Mouse (Mus musculus) embryonic facial prominence, embryonic 12.5 days (tissue): Measurements from ENCODE around the gene Wars. TPM values are rescaled to one million over a fixed set of nuclear protein-coding genes. Genes with fewer than 3 reads are reported as not detected.

Experiments used
- ATAC-seq: fragments of 200-750 bp; cut with Nextera tagmentation; 2 replicates; pipeline ENCODE4 v1.8.0; 2017; ENCODE audit not compliant: insufficient number of reproducible peaks, insufficient read depth, low FRiP score, low TSS enrichment
- H3K27ac ChIP-seq: fragments of 300-500 bp; sonication (generic); 2 replicates; pipeline ENCODE4 v1.5.1; 2016; ENCODE audit warnings: mild to moderate bottlenecking
- H3K27me3 ChIP-seq: fragments of 300-500 bp; sonication (generic); 2 replicates; pipeline ENCODE4 v1.6.1; 2016; ENCODE audit warnings: mild to moderate bottlenecking, moderate library complexity
- H3K36me3 ChIP-seq: fragments of 300-500 bp; sonication (generic); 2 replicates; pipeline ENCODE4 v1.6.1; 2016; ENCODE audit warnings: mild to moderate bottlenecking
- H3K4me1 ChIP-seq: fragments of 300-500 bp; sonication (generic); 2 replicates; pipeline ENCODE4 v1.6.1; 2016
- H3K4me2 ChIP-seq: fragments of 300-500 bp; sonication (generic); replicated peaks from 2 replicates; pipeline ENCODE4 v1.6.1; 2016; ENCODE audit warnings: mild to moderate bottlenecking, moderate library complexity
- H3K4me3 ChIP-seq: fragments of 300-500 bp; sonication (generic); 2 replicates; pipeline ENCODE4 v1.5.1; 2016; ENCODE audit warnings: mild to moderate bottlenecking
- H3K9ac ChIP-seq: fragments of 300-500 bp; sonication (generic); 2 replicates; pipeline ENCODE4 v1.6.1; 2016; ENCODE audit warnings: mild to moderate bottlenecking, moderate library complexity
- H3K9me3 ChIP-seq: fragments of 300-500 bp; sonication (generic); 2 replicates; pipeline ENCODE4 v1.6.1; 2016; ENCODE audit warnings: mild to moderate bottlenecking, moderate library complexity
- WGBS: fragments of 180-500 bp; shearing (Covaris S2); methylation state at CpG from one replicate; pipeline ENCODE4 v1.1.7; 2016; 5-methylcytosine and 5-hydroxymethylcytosine counted together
- polyA plus RNA-seq: library from polyadenylated mRNA; unstranded; fragments of >200 nt; fragmentation: Nextera tagmentation; extraction: Ambion mirVana; gene quantifications from 2 replicates; pipeline ENCODE4 v1.2.1, GENCODE M21; 2016

The Wars gene
- polyA plus RNA-seq, result 97.5 and 98.1 TPM in 2 replicates

DNA sequence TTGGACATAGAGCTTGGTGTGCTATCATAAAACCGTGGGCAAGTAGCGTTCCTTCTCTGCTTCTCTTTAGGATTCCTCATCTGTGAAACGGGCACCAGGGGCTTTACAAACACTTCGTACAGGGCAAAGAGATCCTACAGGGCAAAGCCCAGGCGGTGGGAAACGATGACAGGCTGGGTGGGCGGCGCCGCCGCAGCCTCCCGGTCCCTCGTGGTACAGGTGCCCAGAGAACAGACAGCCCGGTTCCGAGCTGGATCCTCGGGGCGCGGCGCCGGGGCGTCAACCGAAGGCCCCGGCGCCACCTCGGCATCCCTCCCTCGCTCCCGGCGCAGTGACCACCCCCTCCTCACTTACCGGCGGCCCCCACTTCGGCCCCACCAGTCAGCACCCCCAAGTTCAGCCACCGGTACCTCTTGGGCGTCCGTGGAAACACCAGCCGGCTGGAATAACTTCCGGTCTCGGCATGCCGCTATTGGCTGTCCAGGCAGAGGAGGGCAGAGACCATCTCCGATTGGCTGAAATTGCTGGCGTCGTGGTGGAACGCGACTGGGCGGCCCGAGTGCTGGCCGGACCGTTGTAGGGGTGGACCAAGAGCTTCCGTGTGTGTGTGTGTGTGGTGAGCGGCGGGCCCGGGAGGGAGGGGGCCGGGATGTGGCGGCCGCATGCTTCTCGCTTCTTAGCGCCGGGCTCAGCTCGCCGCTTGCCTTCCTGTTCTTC lies at the start of gene Wars:
Wars (minus strand) TSS at position 460 of the 717 bp plus-strand sequence.
- H3K4me1 ChIP-seq, result peaks cover 19% of the 10 kb centered on the region
- H3K9me3 ChIP-seq, result no peaks in the 10 kb centered on the region
- peak within 1 kb of the TSS; percentile 92 for H3K4me3 ChIP-seq
- under 1% methylated on average over 57 of the region's 58 CpGs for WGBS
- H3K9ac ChIP-seq, result peak within 1 kb of the TSS; percentile 74
- peaks cover 15% of the 10 kb centered on the region; the same call in 1 of the 2 replicates for H3K36me3 ChIP-seq
- peak; percentile 99 for ATAC-seq
- no peak within 1 kb of the TSS for H3K27ac ChIP-seq
- H3K27me3 ChIP-seq, result no peaks in the 10 kb centered on the region
- peak within 1 kb of the TSS; percentile 92 for H3K4me2 ChIP-seq

GRCm38 (mm10) chr12:108942203-108942923 lies 48.4 kb upstream of the Wars start:
- 78% methylated on average over 14 of the region's 14 CpGs for WGBS
- Histone ChIP-seq H3K4me2 (no peak overlapping the region), H3K36me3 (no peaks in the 10 kb centered on the region), H3K4me1 (no peaks in the 10 kb centered on the region), H3K27ac (no peak overlapping the region), H3K27me3 (no peaks in the 10 kb centered on the region), H3K9me3 (no peaks in the 10 kb centered on the region), H3K4me3 (no peak overlapping the region), H3K9ac (no peak overlapping the region)
- ATAC-seq, result no peak

GRCm38 (mm10) chr12:108941282-108941681 lies 47.3 kb upstream of the Wars start:
- ATAC-seq, result no peak
- Histone ChIP-seq H3K9ac (no peak overlapping the region), H3K4me1 (no peaks in the 10 kb centered on the region), H3K9me3 (no peaks in the 10 kb centered on the region), H3K27ac (no peak overlapping the region), H3K36me3 (no peaks in the 10 kb centered on the region), H3K4me2 (no peak overlapping the region), H3K27me3 (no peaks in the 10 kb centered on the region), H3K4me3 (no peak overlapping the region)
- 59% methylated on average over 2 of the region's 2 CpGs for WGBS

DNA sequence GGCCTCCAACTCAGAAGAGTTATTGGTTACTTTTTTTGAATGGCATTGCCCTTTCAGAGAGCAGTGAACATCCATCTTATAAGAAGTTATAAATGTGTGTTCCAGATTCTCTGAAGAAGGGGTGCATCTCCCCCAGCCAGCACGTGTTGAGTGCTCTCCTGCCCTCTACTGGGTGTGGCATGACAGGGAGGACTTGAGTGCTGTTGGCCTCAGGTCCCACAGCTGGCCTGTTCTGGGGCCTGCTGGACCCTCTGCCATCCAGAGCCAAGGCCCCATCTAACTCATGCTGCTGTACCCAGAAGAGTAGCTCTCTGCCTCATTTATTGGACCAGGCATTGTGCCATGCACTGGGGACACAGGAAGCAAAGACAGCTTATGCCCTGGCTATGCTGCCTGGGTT lies 46.3 kb upstream of the Wars start:
- H3K4me2 ChIP-seq, result no peak overlapping the region
- H3K4me1 ChIP-seq, result no peaks in the 10 kb centered on the region
- H3K36me3 ChIP-seq, result no peaks in the 10 kb centered on the region
- WGBS, result 59% methylated on average over 1 of the region's 1 CpGs
- H3K27me3 ChIP-seq, result no peaks in the 10 kb centered on the region
- no peak for ATAC-seq
- H3K27ac ChIP-seq, result no peak overlapping the region
- no peak overlapping the region for H3K9ac ChIP-seq
- no peak overlapping the region for H3K4me3 ChIP-seq
- no peaks in the 10 kb centered on the region for H3K9me3 ChIP-seq

DNA sequence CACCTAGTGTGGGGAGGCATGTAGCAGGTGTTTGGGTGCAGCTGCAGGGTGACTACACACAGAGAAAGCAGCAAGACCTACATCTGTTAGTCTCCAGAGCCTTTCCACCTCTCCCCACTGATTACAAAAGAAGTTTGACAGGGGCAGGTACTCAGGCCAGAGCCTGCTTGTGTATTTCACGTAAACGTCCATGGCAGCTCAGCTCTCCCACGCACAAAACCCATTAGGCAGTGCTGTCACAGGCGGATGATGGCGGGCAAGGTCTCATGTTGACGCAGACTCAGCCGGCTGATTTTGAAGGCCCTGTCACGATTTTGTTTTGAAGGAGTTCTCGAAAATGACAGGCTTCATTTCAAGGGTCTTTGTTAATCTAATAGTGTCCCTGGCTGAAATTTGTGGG lies 45.3 kb upstream of the Wars start:
- no peaks in the 10 kb centered on the region for H3K9me3 ChIP-seq
- 78% methylated on average over 9 of the region's 9 CpGs for WGBS
- H3K27ac ChIP-seq, result no peak overlapping the region
- H3K4me1 ChIP-seq, result no peaks in the 10 kb centered on the region
- H3K27me3 ChIP-seq, result no peaks in the 10 kb centered on the region
- no peak overlapping the region for H3K9ac ChIP-seq
- no peak for ATAC-seq
- H3K4me2 ChIP-seq, result no peak overlapping the region
- no peaks in the 10 kb centered on the region for H3K36me3 ChIP-seq
- H3K4me3 ChIP-seq, result no peak overlapping the region

DNA sequence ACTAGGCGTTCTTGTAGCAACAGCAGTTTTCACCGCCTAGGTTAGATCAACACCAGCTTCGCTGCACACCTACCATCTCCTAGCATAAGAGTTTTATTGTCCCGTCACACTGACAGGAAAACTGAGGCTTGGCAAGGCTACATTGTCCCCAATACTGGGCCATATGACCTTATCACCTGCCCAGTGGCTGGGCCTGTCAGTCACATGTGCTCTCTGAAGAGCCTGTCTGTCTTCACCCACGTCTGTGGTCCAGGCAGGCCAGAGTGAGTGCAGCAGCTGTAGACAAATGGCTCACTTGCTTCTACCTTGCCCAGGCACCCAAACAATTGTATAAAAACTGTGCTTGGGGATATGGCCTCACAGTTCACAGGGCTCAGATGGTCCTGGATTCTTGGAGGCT lies 44.9 kb upstream of the Wars start:
- no peak overlapping the region for H3K4me2 ChIP-seq
- no peak overlapping the region for H3K4me3 ChIP-seq
- H3K9ac ChIP-seq, result no peak overlapping the region
- H3K27me3 ChIP-seq, result no peaks in the 10 kb centered on the region
- H3K9me3 ChIP-seq, result no peaks in the 10 kb centered on the region
- no peak for ATAC-seq
- WGBS, result 81% methylated on average over 5 of the region's 5 CpGs
- no peak overlapping the region for H3K27ac ChIP-seq
- H3K36me3 ChIP-seq, result no peaks in the 10 kb centered on the region
- H3K4me1 ChIP-seq, result no peaks in the 10 kb centered on the region

GRCm38 (mm10) chr12:108937506-108937905 lies 43.5 kb upstream of the Wars start:
- Histone ChIP-seq H3K27me3 (no peaks in the 10 kb centered on the region), H3K9ac (no peak overlapping the region), H3K4me2 (no peak overlapping the region), H3K4me1 (no peaks in the 10 kb centered on the region; the same call in 1 of the 2 replicates), H3K4me3 (no peak overlapping the region), H3K9me3 (no peaks in the 10 kb centered on the region), H3K27ac (no peak overlapping the region), H3K36me3 (no peaks in the 10 kb centered on the region)
- 80% methylated on average over 4 of the region's 4 CpGs for WGBS
- ATAC-seq, result no peak

DNA sequence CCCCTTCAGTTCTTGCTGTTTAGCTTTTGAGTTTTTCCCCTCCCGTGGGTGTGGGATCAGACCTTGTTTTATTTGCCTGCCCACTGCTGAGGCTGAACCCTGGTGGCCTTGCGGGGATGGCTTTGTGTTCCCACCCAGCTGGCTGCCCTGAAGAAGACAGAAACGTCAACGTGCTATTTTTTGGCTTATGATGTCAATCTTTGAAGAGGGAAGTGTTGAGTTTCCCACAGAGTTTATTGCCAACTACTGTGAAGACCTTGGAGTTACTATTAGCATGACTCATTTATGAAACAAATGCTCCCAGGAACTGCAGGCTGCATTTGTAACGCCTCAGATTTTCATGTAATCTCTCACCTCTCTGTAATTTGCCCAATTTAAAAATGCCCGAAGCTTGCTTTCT lies 42.9 kb upstream of the Wars start:
- no peaks in the 10 kb centered on the region for H3K27me3 ChIP-seq
- no peak overlapping the region for H3K4me2 ChIP-seq
- H3K27ac ChIP-seq, result no peak overlapping the region
- no peaks in the 10 kb centered on the region for H3K9me3 ChIP-seq
- H3K4me1 ChIP-seq, result peaks cover 5% of the 10 kb centered on the region
- no peak overlapping the region for H3K4me3 ChIP-seq
- no peaks in the 10 kb centered on the region for H3K36me3 ChIP-seq
- no peak for ATAC-seq
- H3K9ac ChIP-seq, result no peak overlapping the region
- 63% methylated on average over 6 of the region's 6 CpGs for WGBS

DNA sequence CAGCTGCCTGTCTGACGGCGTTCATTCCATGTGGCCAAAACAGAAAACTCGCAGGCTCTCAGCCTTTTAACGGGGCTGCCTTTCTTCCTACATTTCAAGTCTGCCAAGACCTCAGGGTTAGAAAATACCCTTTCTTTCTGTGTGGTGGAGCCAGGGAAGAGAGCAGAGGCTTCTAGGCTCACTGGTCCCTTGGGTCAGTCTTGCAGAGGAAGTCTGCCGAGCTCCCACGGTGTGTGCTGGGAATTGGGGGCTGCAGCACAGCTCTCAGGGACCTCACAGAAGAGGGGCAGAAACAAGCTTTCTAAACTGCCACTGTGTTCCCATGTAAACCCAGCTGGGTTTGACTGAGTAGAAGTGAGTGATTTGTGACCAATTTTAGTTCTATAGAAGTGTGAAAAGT lies 40.3 kb upstream of the Wars start:
- no peak overlapping the region for H3K27ac ChIP-seq
- H3K4me3 ChIP-seq, result no peak overlapping the region
- no peak overlapping the region for H3K4me2 ChIP-seq
- H3K36me3 ChIP-seq, result no peaks in the 10 kb centered on the region
- H3K9me3 ChIP-seq, result no peaks in the 10 kb centered on the region
- H3K4me1 ChIP-seq, result peaks cover 10% of the 10 kb centered on the region
- no peak overlapping the region for H3K9ac ChIP-seq
- ATAC-seq, result no peak
- H3K27me3 ChIP-seq, result no peaks in the 10 kb centered on the region
- 70% methylated on average over 6 of the region's 6 CpGs for WGBS

DNA sequence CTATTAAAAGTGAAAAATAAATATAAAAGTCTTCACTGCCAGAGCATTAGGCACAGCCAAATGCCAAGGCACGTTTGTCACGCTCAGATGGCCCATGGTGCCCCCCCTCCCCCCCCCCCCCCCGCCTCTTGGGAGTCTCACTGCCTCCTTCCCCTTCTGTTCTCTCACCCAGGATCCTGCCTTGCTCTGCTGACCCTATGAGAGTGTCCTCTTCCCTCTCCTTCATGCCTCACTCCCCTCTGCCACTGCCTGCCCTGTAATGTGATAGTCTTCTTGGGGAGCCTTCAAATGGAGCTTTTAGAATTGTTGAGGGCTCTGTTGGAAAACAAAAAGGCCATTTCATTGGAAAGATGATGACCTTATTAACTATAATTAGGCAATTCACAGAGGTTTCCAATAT lies 38.1 kb upstream of the Wars start:
- Histone ChIP-seq H3K36me3 (no peaks in the 10 kb centered on the region), H3K4me2 (no peak overlapping the region), H3K27me3 (no peaks in the 10 kb centered on the region), H3K9me3 (no peaks in the 10 kb centered on the region), H3K9ac (no peak overlapping the region), H3K4me3 (no peak overlapping the region), H3K27ac (no peak overlapping the region), H3K4me1 (peaks cover 10% of the 10 kb centered on the region)
- no peak for ATAC-seq
- WGBS, result 40% methylated on average over 2 of the region's 3 CpGs

GRCm38 (mm10) chr12:108931341-108932053 lies 37.5 kb upstream of the Wars start:
- no peak for ATAC-seq
- Histone ChIP-seq H3K4me2 (no peak overlapping the region), H3K36me3 (no peaks in the 10 kb centered on the region), H3K9ac (no peak overlapping the region), H3K9me3 (no peaks in the 10 kb centered on the region), H3K27ac (no peak overlapping the region), H3K4me3 (no peak overlapping the region), H3K27me3 (no peaks in the 10 kb centered on the region), H3K4me1 (peaks cover 10% of the 10 kb centered on the region)
- WGBS, result 52% methylated on average over 7 of the region's 7 CpGs

DNA sequence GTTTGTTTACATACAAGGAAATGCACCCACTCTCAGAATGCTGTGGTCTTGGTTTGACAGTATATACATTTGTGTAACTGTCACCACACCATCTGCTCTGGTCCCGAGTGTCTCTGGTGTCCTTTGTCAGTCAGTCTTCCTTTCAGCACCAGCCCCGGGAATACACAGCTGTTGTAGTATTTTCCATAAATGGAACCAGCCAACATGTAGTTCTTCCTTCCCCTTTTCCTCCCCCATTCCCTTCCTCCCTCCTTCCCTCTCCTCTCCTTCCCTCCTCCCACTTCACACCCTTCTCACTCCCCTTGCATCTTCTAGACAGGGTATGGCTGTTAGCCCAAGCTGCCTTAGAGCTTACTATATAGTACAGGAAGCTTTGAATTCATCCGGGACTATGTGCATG lies 35.5 kb upstream of the Wars start:
- H3K27me3 ChIP-seq, result no peaks in the 10 kb centered on the region
- 69% methylated on average over 3 of the region's 3 CpGs for WGBS
- ATAC-seq, result no peak
- peaks cover 14% of the 10 kb centered on the region for H3K4me1 ChIP-seq
- no peak overlapping the region for H3K4me2 ChIP-seq
- H3K9ac ChIP-seq, result no peak overlapping the region
- no peaks in the 10 kb centered on the region for H3K36me3 ChIP-seq
- no peak overlapping the region for H3K4me3 ChIP-seq
- H3K27ac ChIP-seq, result no peak overlapping the region
- H3K9me3 ChIP-seq, result no peaks in the 10 kb centered on the region
